In genomic region chr15:10442275-10442674, GRCm38 (mm10) we compare ENCODE assay signal across 15 mouse cellular contexts.
"Had no signal": no experiment of that assay in that cellular context is flagged by ENCODE, and none has a peak within 500 bp of the region (broad histone marks: within the 10 kb centered on the region; RNA-seq: fewer than 3 reads in every experiment).

No protein-coding gene starts in this region.

- H3K4me3 ChIP-seq: kidney, embryonic 15.5 days; limb, embryonic 12.5 days; liver, embryonic 13.5 days; lung, embryonic 15.5 days; megakaryocyte, embryonic 14.5 days; midbrain, embryonic 15.5 days; neural tube, embryonic 12.5 days had no signal

- H3K27ac ChIP-seq: kidney, embryonic 15.5 days; limb, embryonic 12.5 days; liver, embryonic 13.5 days; lung, embryonic 15.5 days; macrophage; midbrain, embryonic 15.5 days; neural tube, embryonic 12.5 days had no signal

- DNase-seq: kidney, postnatal 14 days; liver; liver, embryonic 13.5 days; liver, postnatal 0 days; lung, postnatal 14 days; spleen, adult 18-20 months; thymus, adult 2 months; thymus, postnatal 25 days had no signal
